Mouse (Mus musculus): ENCODE measurements around the gene Rb1.

DNA sequence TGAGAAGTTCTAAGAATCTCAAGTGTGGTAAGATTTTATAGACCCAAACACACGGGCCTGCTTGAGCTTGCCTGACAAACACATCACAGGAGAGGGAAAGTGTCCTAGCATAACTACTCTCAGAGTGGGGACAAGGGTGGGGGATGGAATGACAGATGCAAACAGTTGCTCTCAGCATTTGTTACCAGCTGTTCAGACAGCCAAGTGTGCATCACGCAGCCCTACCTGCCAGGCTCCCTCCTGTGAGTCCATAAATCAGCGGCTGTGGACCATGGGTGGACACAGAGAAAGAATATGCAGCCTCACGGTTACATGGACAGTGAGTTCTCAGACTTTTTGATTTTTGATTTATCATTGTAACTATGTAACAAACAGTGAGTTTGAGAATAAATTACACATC lies 44.0 kb upstream of the Rb1 start:
- TF ChIP-seq CTCF (IDR thresholded peaks at IDR 0.05; ENCODE audit: low read depth) = no peak
- TF ChIP-seq EP300 (optimal IDR thresholded peaks at IDR 0.05) = no peak

Measured in stomach, postnatal 0 days (tissue).